Mouse (Mus musculus) G1E (cell line): Measurements from ENCODE around the gene Nr0b1. TPM values are rescaled to one million over a fixed set of nuclear protein-coding genes. Genes with fewer than 3 reads are reported as not detected.

Experiments used
- ATAC-seq: 2 replicates; pipeline ENCODE4 v1.8.0; 2016; ENCODE audit warnings: mild to moderate bottlenecking; ENCODE audit not compliant: insufficient number of reproducible peaks, poor library complexity, low FRiP score, severe bottlenecking; ENCODE audit errors: extremely low read depth
- DNase-seq: peaks from one replicate; pipeline ENCODE4 v3.0.0; 2012; ENCODE audit warnings: low spot score
- H3K27me3 ChIP-seq: 2 replicates; pipeline ENCODE4 v1.6.1; 2012; ENCODE audit warnings: mild to moderate bottlenecking, low read length, inconsistent platforms; ENCODE audit not compliant: insufficient read depth
- H3K36me3 ChIP-seq: replicated peaks from 2 replicates; pipeline ENCODE3; 2012; ENCODE audit warnings: mild to moderate bottlenecking, inconsistent platforms
- H3K4me1 ChIP-seq: 2 replicates; pipeline ENCODE4 v1.6.1; 2012; ENCODE audit warnings: low read depth, low read length, inconsistent platforms, mixed read lengths; ENCODE audit not compliant: insufficient read depth
- H3K4me3 ChIP-seq: 2 replicates; pipeline ENCODE4 v1.5.1; 2012; ENCODE audit warnings: low read depth, mild to moderate bottlenecking, inconsistent platforms, low read length, moderate library complexity, mixed read lengths
- H3K9me3 ChIP-seq: replicated peaks from 2 replicates; pipeline ENCODE4 v1.6.1; 2012; ENCODE audit warnings: inconsistent platforms
- CTCF ChIP-seq: IDR thresholded peaks from 2 replicates; pipeline ENCODE4 v1.5.1; 2012; ENCODE audit warnings: low read depth, low read length, inconsistent platforms, mixed read lengths
- GATA1 ChIP-seq: IDR thresholded peaks from 2 replicates; pipeline ENCODE4 v1.6.1; 2012; ENCODE audit warnings: borderline replicate concordance, low read length, inconsistent platforms, mixed read lengths
- GATA2 ChIP-seq: IDR thresholded peaks from 2 replicates; pipeline ENCODE4 v1.6.1; 2012; ENCODE audit warnings: low read depth, low read length, inconsistent platforms, borderline replicate concordance
- POLR2AphosphoS5 ChIP-seq: IDR thresholded peaks from 2 replicates; pipeline ENCODE4 v1.6.1; 2012; ENCODE audit warnings: low read depth, low read length, inconsistent platforms; ENCODE audit not compliant: insufficient replicate concordance
- TAL1 ChIP-seq: conservative IDR thresholded peaks from 2 replicates; pipeline ENCODE4 v1.6.1; 2012; ENCODE audit warnings: low read depth, low read length, inconsistent platforms, mixed read lengths
- polyA plus RNA-seq: library from polyadenylated mRNA; stranded (reverse); fragments of >175 nt; gene quantifications from 2 replicates; pipeline ENCODE4 v1.2.3, GENCODE M21; 2012
- total RNA-seq, 2 experiments: library from RNA; stranded (forward) in 1 of 2; stranded (reverse) in 1 of 2; fragments of 200-1000 nt in 1 of 2; fragments of >200 nt in 1 of 2; fragmentation: Nextera tagmentation in 1 of 2; gene quantifications; 2 replicates each; pipeline ENCODE4 v1.2.3; 2014 to 2017

The Nr0b1 gene
- not detected in 2 replicates for total RNA-seq (2014; fragmentation: Nextera tagmentation)
- total RNA-seq (2017), result not detected in 2 replicates
- not detected in 2 replicates for polyA plus RNA-seq

DNA sequence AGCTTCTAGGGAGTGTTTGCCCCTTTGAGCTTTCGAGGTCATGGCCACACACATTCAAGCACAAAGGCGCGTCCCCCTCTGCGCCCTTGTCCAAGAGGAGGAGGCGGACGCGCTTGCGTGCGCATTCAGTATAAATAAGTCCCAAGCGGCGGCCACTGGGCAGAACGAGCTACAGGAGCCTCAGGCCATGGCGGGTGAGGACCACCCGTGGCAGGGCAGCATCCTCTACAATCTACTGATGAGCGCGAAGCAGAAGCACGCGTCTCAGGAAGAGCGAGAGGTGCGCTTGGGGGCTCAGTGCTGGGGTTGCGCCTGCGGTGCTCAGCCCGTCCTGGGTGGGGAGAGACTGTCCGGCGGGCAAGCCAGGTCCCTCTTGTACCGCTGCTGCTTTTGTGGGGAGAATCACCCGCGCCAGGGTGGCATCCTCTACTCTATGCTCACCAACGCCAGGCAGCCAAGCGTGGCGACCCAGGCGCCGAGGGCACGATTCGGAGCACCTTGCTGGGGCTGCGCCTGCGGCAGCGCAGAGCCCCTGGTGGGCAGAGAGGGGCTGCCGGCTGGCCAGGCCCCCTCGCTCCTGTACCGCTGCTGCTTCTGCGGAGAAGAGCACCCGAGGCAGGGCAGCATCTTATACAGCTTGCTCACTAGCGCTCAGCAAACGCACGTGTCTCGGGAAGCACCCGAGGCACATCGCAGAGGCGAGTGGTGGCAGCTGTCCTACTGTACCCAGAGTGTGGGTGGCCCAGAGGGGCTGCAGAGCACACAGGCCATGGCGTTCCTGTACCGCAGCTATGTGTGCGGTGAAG lies at the start of gene Nr0b1:
Gene Nr0b1, plus strand, starts transcription at position 151 of the 806 bp plus-strand sequence.
- H3K36me3 ChIP-seq, result no peaks in the 10 kb centered on the region
- no peaks in the 10 kb centered on the region for H3K4me1 ChIP-seq
- no peak for DNase-seq
- no peak for ATAC-seq
- H3K27me3 ChIP-seq, result no peaks in the 10 kb centered on the region
- no peak for TF ChIP-seq POLR2AphosphoS5
- TF ChIP-seq GATA1, result no peak
- no peak for TF ChIP-seq TAL1
- no peak for TF ChIP-seq GATA2
- TF ChIP-seq CTCF, result no peak
- peaks cover 11% of the 10 kb centered on the region for H3K9me3 ChIP-seq
- no peak within 1 kb of the TSS for H3K4me3 ChIP-seq

DNA sequence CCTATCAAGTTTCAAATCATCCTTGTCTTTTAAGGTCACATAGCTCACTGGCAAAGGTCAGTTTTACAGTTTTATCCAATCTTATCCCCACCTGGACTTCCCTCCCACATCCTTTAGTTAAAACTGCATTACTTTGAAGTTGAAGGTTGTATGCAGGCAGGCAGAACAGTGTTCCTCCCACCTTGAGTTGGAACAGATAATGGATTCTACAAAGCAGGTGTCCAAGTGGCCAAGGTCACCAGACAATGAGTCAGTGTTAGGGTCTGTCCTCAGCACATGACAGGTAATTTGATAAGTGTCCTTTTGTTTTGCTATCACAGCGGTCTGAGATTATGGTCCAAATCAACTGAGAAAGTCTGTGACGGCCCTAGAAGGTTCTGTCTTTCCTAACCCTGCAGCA lies 4.3 kb upstream of the Nr0b1 start:
- peaks cover 8% of the 10 kb centered on the region for H3K9me3 ChIP-seq
- no peak for DNase-seq
- H3K4me3 ChIP-seq, result no peak overlapping the region
- ATAC-seq, result no peak
- no peaks in the 10 kb centered on the region for H3K27me3 ChIP-seq
- H3K36me3 ChIP-seq, result no peaks in the 10 kb centered on the region
- TF ChIP-seq GATA2, result no peak
- no peak for TF ChIP-seq TAL1
- no peak for TF ChIP-seq CTCF
- no peaks in the 10 kb centered on the region for H3K4me1 ChIP-seq

DNA sequence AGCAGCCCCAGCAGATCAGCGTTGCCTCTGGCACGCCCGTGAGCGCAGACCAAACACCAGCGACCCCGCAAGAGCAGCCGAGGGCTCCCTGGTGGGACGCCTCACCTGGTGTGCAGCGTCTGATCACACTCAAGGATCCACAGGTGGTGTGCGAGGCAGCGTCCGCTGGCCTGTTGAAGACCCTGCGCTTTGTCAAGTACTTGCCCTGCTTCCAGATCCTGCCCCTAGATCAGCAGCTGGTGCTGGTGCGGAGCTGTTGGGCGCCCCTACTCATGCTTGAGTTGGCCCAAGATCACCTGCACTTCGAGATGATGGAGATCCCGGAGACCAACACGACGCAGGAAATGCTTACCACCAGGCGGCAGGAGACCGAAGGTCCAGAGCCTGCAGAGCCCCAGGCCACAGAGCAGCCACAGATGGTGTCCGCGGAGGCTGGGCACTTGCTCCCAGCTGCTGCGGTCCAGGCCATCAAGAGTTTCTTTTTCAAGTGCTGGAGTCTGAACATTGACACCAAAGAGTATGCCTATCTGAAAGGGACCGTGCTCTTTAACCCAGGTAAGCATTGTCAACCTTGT lies 943 bp downstream of the Nr0b1 start:
- TF ChIP-seq GATA1 (no peak), CTCF (no peak), TAL1 (no peak), POLR2AphosphoS5 (no peak), GATA2 (no peak)
- ATAC-seq, result no peak

DNA sequence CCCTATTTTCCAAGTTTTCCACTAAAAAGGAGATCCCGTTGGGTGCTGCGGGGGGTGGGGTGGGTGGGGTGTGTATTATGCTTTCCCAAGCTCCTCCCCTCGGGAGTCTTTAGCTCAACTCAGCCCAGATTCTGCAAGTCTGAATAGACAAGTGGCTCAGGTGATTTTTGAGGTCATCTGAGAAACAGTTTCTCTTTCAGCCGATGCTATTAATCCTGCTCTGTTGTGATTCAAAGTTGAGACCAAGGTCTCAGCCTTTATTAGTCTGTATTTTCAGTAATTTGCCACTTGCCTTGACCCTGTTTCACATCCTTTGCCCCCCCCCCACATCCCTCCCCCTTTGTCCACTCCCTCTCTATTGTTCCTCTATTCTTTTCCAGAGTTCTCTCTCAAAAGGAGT lies 1.8 kb downstream of the Nr0b1 start:
- Histone ChIP-seq H3K9me3 (peaks cover 11% of the 10 kb centered on the region), H3K4me1 (no peaks in the 10 kb centered on the region), H3K36me3 (no peaks in the 10 kb centered on the region), H3K27me3 (no peaks in the 10 kb centered on the region), H3K4me3 (no peak overlapping the region)
- ATAC-seq (no peak), DNase-seq (no peak)
- TF ChIP-seq CTCF (no peak), GATA2 (no peak), POLR2AphosphoS5 (no peak), TAL1 (no peak), GATA1 (no peak)

More for the DNA sequence above, 943 bp downstream of the Nr0b1 start:
- H3K27me3 ChIP-seq, result no peaks in the 10 kb centered on the region
- H3K4me3 ChIP-seq, result no peak overlapping the region
- peaks cover 11% of the 10 kb centered on the region for H3K9me3 ChIP-seq
- DNase-seq, result no peak
- no peaks in the 10 kb centered on the region for H3K36me3 ChIP-seq
- H3K4me1 ChIP-seq, result no peaks in the 10 kb centered on the region

DNA sequence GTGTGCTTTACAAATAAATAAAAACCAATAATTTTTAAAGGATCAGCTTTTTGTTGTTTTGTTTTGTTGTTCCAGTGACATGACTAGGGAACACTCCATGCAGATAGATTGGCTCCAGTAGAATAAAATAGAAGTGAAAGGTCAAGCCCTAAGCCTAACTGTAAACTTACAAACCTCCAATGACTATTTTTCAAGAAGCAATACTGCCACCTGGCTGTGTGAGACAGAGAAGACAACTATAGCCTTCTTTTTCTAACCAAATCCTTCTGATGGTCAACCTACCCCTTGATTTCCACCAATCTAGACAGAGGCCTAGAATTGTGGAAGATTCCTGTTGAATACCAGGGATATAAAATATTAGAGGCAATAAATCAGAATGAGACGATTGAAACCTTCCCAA lies 45.7 kb downstream of the Nr0b1 start:
- no peak for ATAC-seq
- TF ChIP-seq GATA1 (no peak), POLR2AphosphoS5 (no peak)
- Histone ChIP-seq H3K4me1 (no peaks in the 10 kb centered on the region), H3K4me3 (no peak overlapping the region), H3K9me3 (no peaks in the 10 kb centered on the region), H3K27me3 (no peaks in the 10 kb centered on the region), H3K36me3 (no peaks in the 10 kb centered on the region)
- DNase-seq, result no peak

Other genes starting within 250 kb of the Nr0b1 start
- not detected in 2 replicates for gene Samt3, start 147.6 kb upstream of the Nr0b1 start, total RNA-seq (2014; fragmentation: Nextera tagmentation)
- not detected in 2 replicates for gene Samt3, start 147.6 kb upstream of the Nr0b1 start, total RNA-seq (2017)
- gene Samt3, start 147.6 kb upstream of the Nr0b1 start, polyA plus RNA-seq, result not detected in 2 replicates
- not detected in 2 replicates for gene Mageb4, start 113.3 kb downstream of the Nr0b1 start, total RNA-seq (2014; fragmentation: Nextera tagmentation)
- 0.11 and 0.17 TPM in 2 replicates for gene Mageb4, start 113.3 kb downstream of the Nr0b1 start, total RNA-seq (2017)
- not detected in 2 replicates for gene Mageb4, start 113.3 kb downstream of the Nr0b1 start, polyA plus RNA-seq